Mouse (Mus musculus) midbrain, embryonic 10.5 days (tissue): ENCODE measurements around the gene Itga4. TPM values are rescaled to one million over a fixed set of nuclear protein-coding genes. Genes with fewer than 3 reads are reported as not detected.

ENCODE experiments used
- DNase-seq: peaks from one replicate; pipeline ENCODE4 v3.0.0-alpha.2; 2017; ENCODE audit warnings: low spot score
- H3K27ac ChIP-seq: fragments of 300-500 bp; sonication (generic); replicated peaks from 2 replicates; pipeline ENCODE4 v1.5.1; 2016; ENCODE audit warnings: mild to moderate bottlenecking
- H3K27me3 ChIP-seq: fragments of 300-500 bp; sonication (generic); 2 replicates; pipeline ENCODE4 v1.6.1; 2016; ENCODE audit warnings: low read depth, mild to moderate bottlenecking; ENCODE audit not compliant: poor library complexity, severe bottlenecking
- H3K36me3 ChIP-seq: fragments of 300-500 bp; sonication (generic); 2 replicates; pipeline ENCODE4 v1.6.1; 2016; ENCODE audit warnings: mild to moderate bottlenecking, moderate library complexity
- H3K4me1 ChIP-seq: fragments of 300-500 bp; sonication (generic); 2 replicates; pipeline ENCODE4 v1.6.1; 2016
- H3K4me3 ChIP-seq: fragments of 300-500 bp; sonication (generic); 2 replicates; pipeline ENCODE4 v1.5.1; 2016; ENCODE audit warnings: mild to moderate bottlenecking, moderate library complexity
- H3K9me3 ChIP-seq: fragments of 300-500 bp; sonication (generic); replicated peaks from 2 replicates; pipeline ENCODE4 v1.6.1; 2016; ENCODE audit warnings: mild to moderate bottlenecking
- WGBS: fragments of 180-500 bp; shearing (Covaris S2); methylation state at CpG from one replicate; pipeline ENCODE4 v1.1.7; 2016; 5-methylcytosine and 5-hydroxymethylcytosine counted together
- polyA plus RNA-seq: library from polyadenylated mRNA; unstranded; fragments of >200 nt; fragmentation: Nextera tagmentation; extraction: Ambion mirVana; gene quantifications from 2 replicates; pipeline ENCODE4 v1.2.1, GENCODE M21; 2016

Itga4 gene
- polyA plus RNA-seq, 1 experiment from 2014 or later: 7.9 TPM

- H3K9me3 ChIP-seq: no peaks in the 10 kb centered on the region
- no peak overlapping the region for H3K27ac ChIP-seq
- H3K4me3 ChIP-seq: no peak overlapping the region
- peaks cover 9% of the 10 kb centered on the region for H3K4me1 ChIP-seq
- DNase-seq: no peak
- H3K36me3 ChIP-seq: no peaks in the 10 kb centered on the region
- peaks cover 6% of the 10 kb centered on the region for H3K27me3 ChIP-seq
- 37% methylated on average over 1 of the region's 1 CpGs for WGBS
Measured at GRCm38 (mm10) chr2:79250510-79250909, 4.7 kb upstream of the Itga4 start.

GRCm38 (mm10) chr2:79253754-79254197 lies 1.4 kb upstream of the Itga4 start:
- Histone ChIP-seq H3K9me3 (no peaks in the 10 kb centered on the region), H3K27ac (no peak overlapping the region), H3K27me3 (peaks cover 24% of the 10 kb centered on the region), H3K4me1 (peaks cover 15% of the 10 kb centered on the region), H3K36me3 (no peaks in the 10 kb centered on the region), H3K4me3 (no peak overlapping the region)
- WGBS: 55% methylated on average over 8 of the region's 8 CpGs
- DNase-seq: no peak

- no peak for DNase-seq
- H3K27me3 ChIP-seq: peaks cover 24% of the 10 kb centered on the region
- no peaks in the 10 kb centered on the region for H3K9me3 ChIP-seq
- peak overlapping the region; percentile 81 for H3K27ac ChIP-seq
- 59% methylated on average over 3 of the region's 3 CpGs for WGBS
- H3K36me3 ChIP-seq: no peaks in the 10 kb centered on the region
- peaks cover 15% of the 10 kb centered on the region for H3K4me1 ChIP-seq
- H3K4me3 ChIP-seq: peak overlapping the region; percentile 68
Measured at GRCm38 (mm10) chr2:79254588-79255191, 536 bp upstream of the Itga4 start.

GRCm38 (mm10) chr2:79256001-79256339 lies 744 bp downstream of the Itga4 start:
- Histone ChIP-seq H3K9me3 (no peaks in the 10 kb centered on the region), H3K4me3 (peak overlapping the region; percentile 68), H3K36me3 (no peaks in the 10 kb centered on the region), H3K27ac (peak overlapping the region; percentile 81), H3K27me3 (peaks cover 24% of the 10 kb centered on the region), H3K4me1 (peaks cover 15% of the 10 kb centered on the region)
- WGBS: 10% methylated on average over 7 of the region's 7 CpGs
- DNase-seq: no peak

- no peak for DNase-seq
- Histone ChIP-seq H3K4me1 (peaks cover 15% of the 10 kb centered on the region), H3K4me3 (peak overlapping the region; percentile 68), H3K27me3 (peaks cover 24% of the 10 kb centered on the region), H3K9me3 (no peaks in the 10 kb centered on the region), H3K27ac (no peak overlapping the region), H3K36me3 (no peaks in the 10 kb centered on the region)
- 85% methylated on average over 1 of the region's 1 CpGs for WGBS
Measured at GRCm38 (mm10) chr2:79256376-79256775, 1.1 kb downstream of the Itga4 start.

GRCm38 (mm10) chr2:79256880-79257279 lies 1.7 kb downstream of the Itga4 start:
- 81% methylated on average over 4 of the region's 4 CpGs for WGBS

GRCm38 (mm10) chr2:79257411-79257810 lies 2.2 kb downstream of the Itga4 start:
- H3K36me3 ChIP-seq: no peaks in the 10 kb centered on the region
- no peak overlapping the region for H3K4me3 ChIP-seq
- peaks cover 24% of the 10 kb centered on the region for H3K27me3 ChIP-seq
- no peak for DNase-seq
- no peaks in the 10 kb centered on the region for H3K9me3 ChIP-seq
- H3K4me1 ChIP-seq: peaks cover 15% of the 10 kb centered on the region
- no peak overlapping the region for H3K27ac ChIP-seq
- 71% methylated on average over 4 of the region's 4 CpGs for WGBS

More at GRCm38 (mm10) chr2:79256880-79257279, 1.7 kb downstream of the Itga4 start:
- Histone ChIP-seq H3K36me3 (no peaks in the 10 kb centered on the region), H3K9me3 (no peaks in the 10 kb centered on the region), H3K4me1 (peaks cover 15% of the 10 kb centered on the region), H3K27ac (no peak overlapping the region), H3K27me3 (peaks cover 24% of the 10 kb centered on the region), H3K4me3 (no peak overlapping the region)
- DNase-seq: no peak

- Histone ChIP-seq H3K27me3 (peaks cover 17% of the 10 kb centered on the region), H3K4me3 (no peak overlapping the region), H3K27ac (no peak overlapping the region), H3K9me3 (no peaks in the 10 kb centered on the region), H3K4me1 (peaks cover 15% of the 10 kb centered on the region), H3K36me3 (no peaks in the 10 kb centered on the region)
- 73% methylated on average over 4 of the region's 4 CpGs for WGBS
- no peak for DNase-seq
Measured at GRCm38 (mm10) chr2:79259326-79259725, 4.1 kb downstream of the Itga4 start.

GRCm38 (mm10) chr2:79265665-79266064 lies 10.4 kb downstream of the Itga4 start:
- WGBS: 40% methylated on average over 4 of the region's 4 CpGs
- Histone ChIP-seq H3K9me3 (no peaks in the 10 kb centered on the region), H3K27me3 (no peaks in the 10 kb centered on the region), H3K36me3 (no peaks in the 10 kb centered on the region), H3K27ac (no peak overlapping the region), H3K4me3 (no peak overlapping the region), H3K4me1 (no peaks in the 10 kb centered on the region)
- peak; percentile 39 for DNase-seq

GRCm38 (mm10) chr2:79266480-79266879 lies 11.3 kb downstream of the Itga4 start:
- 91% methylated on average over 3 of the region's 3 CpGs for WGBS
- no peaks in the 10 kb centered on the region for H3K36me3 ChIP-seq

GRCm38 (mm10) chr2:79267181-79267580 lies 12.0 kb downstream of the Itga4 start:
- Histone ChIP-seq H3K36me3 (no peaks in the 10 kb centered on the region), H3K9me3 (no peaks in the 10 kb centered on the region), H3K27ac (no peak overlapping the region), H3K27me3 (no peaks in the 10 kb centered on the region), H3K4me1 (no peaks in the 10 kb centered on the region), H3K4me3 (no peak overlapping the region)
- WGBS: 89% methylated on average over 3 of the region's 3 CpGs
- no peak for DNase-seq

More at GRCm38 (mm10) chr2:79266480-79266879, 11.3 kb downstream of the Itga4 start:
- Histone ChIP-seq H3K4me1 (no peaks in the 10 kb centered on the region), H3K4me3 (no peak overlapping the region), H3K27me3 (no peaks in the 10 kb centered on the region), H3K9me3 (no peaks in the 10 kb centered on the region), H3K27ac (no peak overlapping the region)
- DNase-seq: no peak

- no peaks in the 10 kb centered on the region for H3K4me1 ChIP-seq
- WGBS: 72% methylated on average over 4 of the region's 4 CpGs
- H3K27ac ChIP-seq: no peak overlapping the region
- no peaks in the 10 kb centered on the region for H3K9me3 ChIP-seq
- no peaks in the 10 kb centered on the region for H3K36me3 ChIP-seq
- DNase-seq: no peak
- no peak overlapping the region for H3K4me3 ChIP-seq
- H3K27me3 ChIP-seq: no peaks in the 10 kb centered on the region
Measured at GRCm38 (mm10) chr2:79268863-79269262, 13.6 kb downstream of the Itga4 start.

GRCm38 (mm10) chr2:79270034-79270535 lies 14.9 kb downstream of the Itga4 start:
- Histone ChIP-seq H3K36me3 (no peaks in the 10 kb centered on the region), H3K27me3 (no peaks in the 10 kb centered on the region), H3K27ac (no peak overlapping the region), H3K4me1 (no peaks in the 10 kb centered on the region), H3K4me3 (no peak overlapping the region), H3K9me3 (no peaks in the 10 kb centered on the region)
- WGBS: 74% methylated on average over 3 of the region's 3 CpGs
- DNase-seq: no peak
